Mouse (Mus musculus) forebrain, embryonic 15.5 days (tissue): ENCODE data around the gene Tbc1d32. TPM values are rescaled to one million over a fixed set of nuclear protein-coding genes. Genes with fewer than 3 reads are reported as not detected.

ENCODE experiments used
- ATAC-seq: fragments of 200-750 bp; cut with Nextera tagmentation; replicated peaks from 2 replicates; pipeline ENCODE4 v1.8.0; 2017; ENCODE audit warnings: mild to moderate bottlenecking, moderate TSS enrichment, moderate library complexity
- H3K27ac ChIP-seq: fragments of 300-500 bp; sonication (generic); replicated peaks from 2 replicates; pipeline ENCODE4 v1.5.1; 2015; ENCODE audit warnings: mild to moderate bottlenecking, inconsistent platforms
- H3K27me3 ChIP-seq: fragments of 300-500 bp; sonication (generic); 2 replicates; pipeline ENCODE4 v1.6.1; 2015; ENCODE audit warnings: inconsistent platforms
- H3K36me3 ChIP-seq: fragments of 300-500 bp; sonication (generic); 2 replicates; pipeline ENCODE4 v1.6.1; 2015; ENCODE audit warnings: mild to moderate bottlenecking, inconsistent platforms
- H3K4me1 ChIP-seq: fragments of 300-500 bp; sonication (generic); 2 replicates; pipeline ENCODE4 v1.6.1; 2015; ENCODE audit warnings: inconsistent platforms
- H3K4me2 ChIP-seq: fragments of 300-500 bp; sonication (generic); replicated peaks from 2 replicates; pipeline ENCODE4 v1.6.1; 2015; ENCODE audit warnings: mild to moderate bottlenecking, inconsistent platforms
- H3K4me3 ChIP-seq: fragments of 300-500 bp; sonication (generic); 2 replicates; pipeline ENCODE4 v1.5.1; 2015; ENCODE audit warnings: mild to moderate bottlenecking, inconsistent platforms
- H3K9ac ChIP-seq: fragments of 300-500 bp; sonication (generic); replicated peaks from 2 replicates; pipeline ENCODE4 v1.6.1; 2015; ENCODE audit warnings: mild to moderate bottlenecking, inconsistent platforms
- H3K9me3 ChIP-seq: fragments of 300-500 bp; sonication (generic); 2 replicates; pipeline ENCODE4 v1.6.1; 2016; ENCODE audit warnings: inconsistent platforms
- WGBS: fragments of 180-500 bp; shearing (Covaris S2); methylation state at CpG from one replicate; pipeline ENCODE4 v1.1.7; 2015; ENCODE audit warnings: mixed read lengths; 5-methylcytosine and 5-hydroxymethylcytosine counted together
- polyA plus RNA-seq: library from polyadenylated mRNA; unstranded; fragments of >200 nt; fragmentation: Nextera tagmentation; extraction: Ambion mirVana; gene quantifications from 2 replicates; pipeline ENCODE4 v1.2.1, GENCODE M21; 2015

The Tbc1d32 gene
- polyA plus RNA-seq, 1 experiment from 2014 or later = 3.3 TPM

- Histone ChIP-seq H3K4me3 (0 out of 2 replicates have a peak within 1 kb of the TSS, but pooled peaks have one; percentile 8), H3K4me2 (peak within 1 kb of the TSS; percentile 24; the same call in 1 of the 2 replicates), H3K36me3 (no peaks in the 10 kb centered on the region), H3K9ac (0 out of 2 replicates have a peak within 1 kb of the TSS, but pooled peaks have one; percentile 22), H3K4me1 (no peaks in the 10 kb centered on the region), H3K9me3 (no peaks in the 10 kb centered on the region), H3K27me3 (no peaks in the 10 kb centered on the region), H3K27ac (no peak within 1 kb of the TSS)
- peak; percentile 83 for ATAC-seq
- WGBS = 31% methylated on average over 18 of the region's 18 CpGs
Measured at GRCm38 (mm10) chr10:56106333-56106995, 122.0 kb downstream of the Tbc1d32 start, which contains the start of gene Msl3l2. Gene Msl3l2, plus strand, starts transcription at chr10:56106917.

GRCm38 (mm10) chr10:56099641-56100310 lies 128.7 kb downstream of the Tbc1d32 start:
- Histone ChIP-seq H3K4me1 (no peaks in the 10 kb centered on the region), H3K27ac (no peak overlapping the region), H3K9ac (no peak overlapping the region), H3K36me3 (no peaks in the 10 kb centered on the region), H3K27me3 (no peaks in the 10 kb centered on the region), H3K4me2 (no peak overlapping the region), H3K4me3 (no peak overlapping the region), H3K9me3 (no peaks in the 10 kb centered on the region)
- no peak for ATAC-seq
- 95% methylated on average over 3 of the region's 3 CpGs for WGBS

DNA sequence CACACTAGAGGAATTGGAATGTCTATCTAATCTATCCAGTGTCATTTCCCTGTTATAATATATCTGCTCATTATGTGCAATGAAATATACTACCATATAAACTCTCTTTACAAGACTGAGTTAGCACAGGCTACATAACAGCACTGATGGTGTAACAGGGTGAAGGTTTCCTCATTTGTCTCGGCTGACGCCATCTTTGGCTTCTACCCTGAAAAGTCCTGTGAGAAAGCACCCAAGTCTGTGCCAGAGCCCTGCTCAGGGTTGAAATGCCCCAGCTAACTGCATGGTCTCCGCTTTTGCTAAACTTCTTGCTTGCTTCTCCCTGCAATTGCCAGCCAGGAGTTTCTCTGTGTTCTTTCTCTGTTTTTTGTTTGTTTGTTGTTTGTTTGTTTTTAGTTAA lies 129.4 kb downstream of the Tbc1d32 start:
- Histone ChIP-seq H3K4me3 (no peak overlapping the region), H3K4me2 (no peak overlapping the region), H3K9ac (no peak overlapping the region), H3K36me3 (no peaks in the 10 kb centered on the region), H3K9me3 (no peaks in the 10 kb centered on the region), H3K27me3 (no peaks in the 10 kb centered on the region), H3K27ac (no peak overlapping the region), H3K4me1 (no peaks in the 10 kb centered on the region)
- WGBS = 92% methylated on average over 3 of the region's 3 CpGs
- ATAC-seq = no peak

DNA sequence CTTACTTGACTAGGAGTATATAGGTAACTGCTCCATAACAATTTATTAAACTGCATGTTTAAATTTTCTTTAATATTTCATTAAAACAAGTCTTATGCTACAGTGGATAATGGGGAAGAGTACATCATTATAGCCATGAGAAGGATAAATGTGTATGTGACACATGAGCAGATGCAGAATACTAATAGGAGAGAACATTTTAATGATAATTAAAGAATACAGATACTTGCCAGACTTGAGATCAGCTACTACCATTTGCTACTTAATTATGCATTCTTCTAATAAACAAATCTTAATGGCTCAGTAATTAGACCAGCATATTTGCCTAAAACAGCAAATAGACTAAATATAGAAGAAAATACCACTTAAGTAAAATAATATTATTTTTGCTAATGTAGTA lies 131.7 kb downstream of the Tbc1d32 start:
- ATAC-seq = peak; percentile 69

DNA sequence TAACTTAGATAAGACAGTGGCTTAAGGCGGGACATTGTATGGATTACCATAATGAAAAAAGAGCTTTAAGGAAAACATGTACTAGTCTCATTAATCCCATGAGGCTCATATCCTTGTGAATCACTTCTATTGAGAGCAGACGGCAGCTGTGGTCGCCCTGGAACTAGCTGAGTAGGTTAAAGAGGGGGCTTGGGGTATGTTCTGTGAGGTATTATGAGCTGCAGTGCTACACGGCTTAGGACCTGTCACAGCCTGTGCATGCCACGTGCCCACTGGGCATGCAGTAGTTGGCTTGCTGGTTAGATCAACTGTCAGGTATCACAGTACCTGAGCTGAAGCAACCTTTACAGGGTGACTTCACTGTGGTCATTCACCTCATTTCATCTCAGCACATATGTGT lies 133.9 kb downstream of the Tbc1d32 start:
- WGBS = 81% methylated on average over 5 of the region's 5 CpGs
- H3K27me3 ChIP-seq = no peaks in the 10 kb centered on the region
- H3K4me2 ChIP-seq = no peak overlapping the region
- H3K9me3 ChIP-seq = no peaks in the 10 kb centered on the region
- H3K4me3 ChIP-seq = no peak overlapping the region
- H3K9ac ChIP-seq = no peak overlapping the region
- no peak overlapping the region for H3K27ac ChIP-seq
- H3K36me3 ChIP-seq = no peaks in the 10 kb centered on the region
- no peak for ATAC-seq
- no peaks in the 10 kb centered on the region for H3K4me1 ChIP-seq

More for the DNA sequence above, 131.7 kb downstream of the Tbc1d32 start:
- Histone ChIP-seq H3K4me2 (no peak overlapping the region), H3K27ac (no peak overlapping the region), H3K4me1 (no peaks in the 10 kb centered on the region), H3K9ac (no peak overlapping the region), H3K36me3 (no peaks in the 10 kb centered on the region), H3K4me3 (no peak overlapping the region), H3K9me3 (no peaks in the 10 kb centered on the region), H3K27me3 (no peaks in the 10 kb centered on the region)

- Histone ChIP-seq H3K4me3 (no peak overlapping the region), H3K4me2 (no peak overlapping the region), H3K4me1 (no peaks in the 10 kb centered on the region), H3K27me3 (no peaks in the 10 kb centered on the region), H3K9ac (no peak overlapping the region), H3K27ac (no peak overlapping the region), H3K36me3 (no peaks in the 10 kb centered on the region), H3K9me3 (no peaks in the 10 kb centered on the region)
- ATAC-seq = no peak
- WGBS = 93% methylated on average over 4 of the region's 4 CpGs
Measured at GRCm38 (mm10) chr10:56089714-56090113, 138.8 kb downstream of the Tbc1d32 start.

GRCm38 (mm10) chr10:56062746-56063145 lies 165.7 kb downstream of the Tbc1d32 start:
- Histone ChIP-seq H3K4me3 (no peak overlapping the region), H3K4me2 (no peak overlapping the region), H3K4me1 (peaks cover 6% of the 10 kb centered on the region), H3K27ac (no peak overlapping the region), H3K27me3 (no peaks in the 10 kb centered on the region), H3K9me3 (no peaks in the 10 kb centered on the region), H3K36me3 (no peaks in the 10 kb centered on the region), H3K9ac (no peak overlapping the region)
- 87% methylated on average over 2 of the region's 2 CpGs for WGBS
- no peak for ATAC-seq

DNA sequence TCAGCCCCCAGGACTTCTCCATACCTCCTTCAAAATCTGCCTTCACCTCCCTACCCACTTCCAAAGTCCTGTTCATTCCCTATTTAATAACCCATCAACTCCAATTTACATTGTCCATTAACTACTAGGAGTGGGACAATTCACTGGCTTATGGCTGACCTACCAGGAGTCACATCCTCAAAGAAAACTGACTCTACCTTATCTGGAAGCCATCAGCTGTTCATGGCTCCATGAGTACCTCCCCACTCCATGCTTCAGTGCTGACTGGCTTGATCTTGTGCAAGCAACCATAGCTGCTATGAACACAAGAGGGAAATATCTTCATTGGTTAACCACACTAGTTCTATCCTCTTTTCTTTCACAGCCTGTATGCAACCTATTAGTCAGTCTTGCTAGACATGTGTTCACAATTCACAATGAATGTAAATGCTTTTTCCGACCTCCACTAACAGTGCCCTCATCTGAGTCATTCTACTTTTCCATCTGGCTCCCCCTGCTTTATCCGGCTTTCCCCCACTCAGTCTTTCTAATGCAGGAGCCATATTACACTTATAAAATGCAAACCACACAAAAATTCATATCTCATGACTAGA lies 167.2 kb downstream of the Tbc1d32 start:
- Histone ChIP-seq H3K27ac (no peak overlapping the region), H3K4me3 (no peak overlapping the region), H3K9me3 (no peaks in the 10 kb centered on the region), H3K4me2 (no peak overlapping the region), H3K4me1 (peaks cover 6% of the 10 kb centered on the region), H3K36me3 (no peaks in the 10 kb centered on the region), H3K9ac (no peak overlapping the region), H3K27me3 (no peaks in the 10 kb centered on the region)
- ATAC-seq = no peak
- 77% methylated on average over 2 of the region's 2 CpGs for WGBS

GRCm38 (mm10) chr10:56058979-56059422 lies 169.5 kb downstream of the Tbc1d32 start:
- Histone ChIP-seq H3K9ac (no peak overlapping the region), H3K27me3 (no peaks in the 10 kb centered on the region), H3K4me2 (no peak overlapping the region), H3K4me3 (no peak overlapping the region), H3K27ac (peak overlapping the region; percentile 77), H3K9me3 (no peaks in the 10 kb centered on the region), H3K36me3 (no peaks in the 10 kb centered on the region), H3K4me1 (peaks cover 6% of the 10 kb centered on the region)
- 4% methylated on average over 3 of the region's 3 CpGs for WGBS
- ATAC-seq = peak; percentile 84

- H3K27ac ChIP-seq = no peak overlapping the region
- H3K36me3 ChIP-seq = no peaks in the 10 kb centered on the region
- H3K9ac ChIP-seq = no peak overlapping the region
- no peak overlapping the region for H3K4me3 ChIP-seq
- H3K4me2 ChIP-seq = no peak overlapping the region
- no peaks in the 10 kb centered on the region for H3K4me1 ChIP-seq
- no peaks in the 10 kb centered on the region for H3K27me3 ChIP-seq
- H3K9me3 ChIP-seq = no peaks in the 10 kb centered on the region
- no peak for ATAC-seq
Measured at GRCm38 (mm10) chr10:56025400-56025799, 203.1 kb downstream of the Tbc1d32 start.

DNA sequence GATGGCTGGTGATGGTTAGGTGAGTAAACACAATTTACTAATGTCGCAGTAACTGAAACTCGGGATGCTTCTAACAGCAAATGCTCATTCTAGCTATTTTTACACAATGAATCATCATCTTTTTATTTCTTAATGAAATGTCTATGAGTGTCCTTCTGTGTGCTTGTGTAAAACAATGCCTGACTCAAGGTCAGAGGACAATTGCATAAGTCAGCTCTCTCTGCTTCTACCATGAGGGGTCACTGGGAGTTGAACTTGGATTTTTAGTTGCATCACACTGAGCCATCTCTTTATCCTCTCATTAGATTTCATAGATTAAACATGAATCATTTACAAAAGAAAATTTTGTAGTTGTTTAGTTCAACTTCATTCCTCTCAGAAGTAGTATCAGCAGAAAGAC lies 203.9 kb downstream of the Tbc1d32 start:
- Histone ChIP-seq H3K27me3 (no peaks in the 10 kb centered on the region), H3K4me3 (no peak overlapping the region), H3K36me3 (no peaks in the 10 kb centered on the region), H3K9me3 (no peaks in the 10 kb centered on the region), H3K4me2 (no peak overlapping the region), H3K4me1 (no peaks in the 10 kb centered on the region), H3K27ac (no peak overlapping the region), H3K9ac (no peak overlapping the region)
- no peak for ATAC-seq
- 93% methylated on average over 2 of the region's 2 CpGs for WGBS

DNA sequence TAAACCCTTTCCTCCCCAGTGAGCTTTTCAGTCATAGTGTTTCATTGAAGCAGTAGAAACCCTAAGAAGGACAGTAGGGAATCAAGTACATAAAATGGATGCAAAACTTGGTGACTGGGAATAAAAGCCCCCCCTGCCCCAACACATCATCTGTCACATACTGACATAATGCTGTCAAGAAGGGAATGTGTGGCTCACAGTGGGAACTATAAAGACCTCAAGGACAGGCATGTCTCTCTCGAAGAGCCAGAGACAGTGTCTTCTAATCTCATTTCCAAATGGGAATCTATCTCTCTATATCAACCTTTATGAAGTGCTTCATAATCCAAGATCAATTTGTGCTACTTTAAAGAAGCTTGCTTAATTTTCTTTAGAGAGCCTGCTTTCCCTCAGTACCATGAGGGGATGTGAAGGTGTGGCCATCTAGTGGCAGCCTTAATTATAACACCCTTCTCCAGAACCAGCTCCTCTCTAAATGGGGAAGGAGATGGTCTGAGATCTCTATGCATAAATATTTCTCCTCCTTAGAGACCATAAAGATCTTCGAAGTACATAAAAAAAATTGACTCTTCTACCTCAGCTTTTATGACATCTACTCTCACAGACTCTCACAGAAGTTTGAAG lies 248.5 kb downstream of the Tbc1d32 start:
- 41% methylated on average over 2 of the region's 2 CpGs for WGBS
- Histone ChIP-seq H3K4me3 (no peak overlapping the region), H3K27ac (no peak overlapping the region), H3K4me2 (no peak overlapping the region), H3K27me3 (no peaks in the 10 kb centered on the region), H3K36me3 (no peaks in the 10 kb centered on the region), H3K4me1 (no peaks in the 10 kb centered on the region), H3K9ac (no peak overlapping the region), H3K9me3 (no peaks in the 10 kb centered on the region)
- peak; percentile 94 for ATAC-seq
